Mouse (Mus musculus): Measurements from ENCODE around the gene Terb1. TPM values are rescaled to one million over a fixed set of nuclear protein-coding genes. Genes with fewer than 3 reads are reported as not detected.

The Terb1 gene
- polyA plus RNA-seq, 1 experiment from 2014 or later = 0.13 TPM

- WGBS = under 1% methylated on average over 75 of the region's 75 CpGs
- Histone ChIP-seq H3K4me3 (ENCODE audit: low read length) (peak within 1 kb of the TSS; percentile 99), H3K4me2 (ENCODE audit: low read depth, low read length) (peak within 1 kb of the TSS; percentile 91), H3K9me3 (replicated peaks; ENCODE audit: control insufficient read depth, low read length) (no peaks in the 10 kb centered on the region), H3K27me3 (ENCODE audit: control insufficient read depth, insufficient read depth, low read length) (no peaks in the 10 kb centered on the region), H3K9ac (ENCODE audit: low read length) (peak within 1 kb of the TSS; percentile 98), H3K4me1 (ENCODE audit: control insufficient read depth, insufficient read depth, low read length) (peaks cover 15% of the 10 kb centered on the region), H3K27ac (ENCODE audit: low read length) (peak within 1 kb of the TSS; percentile 91), H3K36me3 (ENCODE audit: control insufficient read depth, insufficient read depth) (peaks cover 28% of the 10 kb centered on the region)
- ATAC-seq (replicated peaks; ENCODE audit: extremely low read depth, insufficient read depth, low FRiP score) = peak; percentile 84
These were observed 67.2 kb downstream of the Terb1 start, which contains the start of gene Dync1li2 for GRCm38 (mm10) chr8:104442299-104443124. TSS of gene Dync1li2 (minus strand) at chr8:104443047.

DNA sequence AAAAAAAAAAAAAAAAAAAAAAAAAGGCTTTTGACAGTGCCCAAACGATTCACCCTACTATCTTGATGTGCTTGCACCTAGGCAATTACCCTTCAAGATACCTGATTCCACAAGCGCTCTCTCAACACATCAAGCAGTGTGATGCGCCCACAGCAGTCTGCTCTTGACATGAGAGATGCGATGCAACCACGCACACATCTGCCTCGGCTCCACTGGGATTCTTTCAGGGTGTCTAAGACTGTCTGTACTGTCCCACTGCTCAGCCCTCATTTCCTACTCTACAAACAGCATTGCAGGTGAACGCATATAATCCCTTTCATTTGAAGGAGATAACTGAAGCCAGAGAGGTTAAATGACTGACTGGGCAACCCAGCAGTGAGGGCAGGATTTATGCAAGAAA, 68.1 kb downstream of the Terb1 start:
- Histone ChIP-seq H3K27ac (ENCODE audit: low read length) (no peak overlapping the region), H3K4me1 (ENCODE audit: control insufficient read depth, insufficient read depth, low read length) (peaks cover 16% of the 10 kb centered on the region), H3K9me3 (replicated peaks; ENCODE audit: control insufficient read depth, low read length) (no peaks in the 10 kb centered on the region; the same call in 1 of the 2 replicates), H3K27me3 (ENCODE audit: control insufficient read depth, insufficient read depth, low read length) (no peaks in the 10 kb centered on the region), H3K4me2 (ENCODE audit: low read depth, low read length) (peak overlapping the region; percentile 91), H3K36me3 (ENCODE audit: control insufficient read depth, insufficient read depth) (peaks cover 37% of the 10 kb centered on the region), H3K4me3 (ENCODE audit: low read length) (peak overlapping the region; percentile 99), H3K9ac (ENCODE audit: low read length) (peak overlapping the region; percentile 98)
- no peak for ATAC-seq (replicated peaks; ENCODE audit: extremely low read depth, insufficient read depth, low FRiP score)
- WGBS = 46% methylated on average over 7 of the region's 7 CpGs

- peaks cover 52% of the 10 kb centered on the region for H3K36me3 ChIP-seq (ENCODE audit: control insufficient read depth, insufficient read depth)
- no peak overlapping the region for H3K4me2 ChIP-seq (ENCODE audit: low read depth, low read length)
- no peak for ATAC-seq (replicated peaks; ENCODE audit: extremely low read depth, insufficient read depth, low FRiP score)
- no peak overlapping the region for H3K27ac ChIP-seq (ENCODE audit: low read length)
- H3K4me1 ChIP-seq (ENCODE audit: control insufficient read depth, insufficient read depth, low read length) = peaks cover 33% of the 10 kb centered on the region
- 88% methylated on average over 8 of the region's 8 CpGs for WGBS
- H3K4me3 ChIP-seq (ENCODE audit: low read length) = no peak overlapping the region
- H3K27me3 ChIP-seq (ENCODE audit: control insufficient read depth, insufficient read depth, low read length) = no peaks in the 10 kb centered on the region
- H3K9ac ChIP-seq (ENCODE audit: low read length) = no peak overlapping the region
- H3K9me3 ChIP-seq (replicated peaks; ENCODE audit: control insufficient read depth, low read length) = no peaks in the 10 kb centered on the region; the same call in 1 of the 2 replicates
These were observed 70.2 kb downstream of the Terb1 start for GRCm38 (mm10) chr8:104439461-104439860.

DNA sequence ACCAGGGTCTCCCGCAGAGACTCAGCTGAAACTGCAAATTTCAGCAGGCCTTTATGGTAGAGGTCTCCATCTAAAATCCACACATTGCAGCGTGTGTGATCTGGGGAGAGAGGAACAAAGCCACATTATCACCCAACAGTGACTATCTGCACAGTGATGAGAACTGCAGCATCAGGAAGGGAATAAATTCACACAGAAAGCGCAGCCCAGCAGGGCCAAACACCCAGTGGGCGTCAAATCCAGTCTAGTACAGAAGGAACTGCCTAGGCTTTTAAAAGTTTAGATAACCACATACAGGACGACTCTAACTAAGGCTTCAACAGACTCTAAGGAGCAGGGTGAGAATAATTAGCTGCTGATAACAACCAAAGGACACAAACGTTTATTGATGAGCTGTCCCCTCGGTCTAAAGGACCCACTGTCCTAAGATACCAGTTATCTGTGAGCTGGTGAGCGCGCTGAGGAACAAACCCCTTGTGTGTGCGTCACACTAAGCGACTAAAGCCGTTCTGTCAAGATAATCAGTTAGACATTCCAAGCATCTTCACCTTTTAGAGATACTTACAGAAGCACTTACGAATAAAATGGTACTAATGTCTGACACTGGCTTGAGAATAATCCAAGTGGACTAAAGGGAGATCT, 72.1 kb downstream of the Terb1 start:
- WGBS = 71% methylated on average over 13 of the region's 13 CpGs
- Histone ChIP-seq H3K4me2 (ENCODE audit: low read depth, low read length) (no peak overlapping the region), H3K9me3 (replicated peaks; ENCODE audit: control insufficient read depth, low read length) (no peaks in the 10 kb centered on the region; the same call in 1 of the 2 replicates), H3K27ac (ENCODE audit: low read length) (no peak overlapping the region), H3K36me3 (ENCODE audit: control insufficient read depth, insufficient read depth) (peaks cover 57% of the 10 kb centered on the region), H3K27me3 (ENCODE audit: control insufficient read depth, insufficient read depth, low read length) (no peaks in the 10 kb centered on the region), H3K4me1 (ENCODE audit: control insufficient read depth, insufficient read depth, low read length) (peaks cover 34% of the 10 kb centered on the region), H3K9ac (ENCODE audit: low read length) (no peak overlapping the region), H3K4me3 (ENCODE audit: low read length) (no peak overlapping the region)
- no peak for ATAC-seq (replicated peaks; ENCODE audit: extremely low read depth, insufficient read depth, low FRiP score)

- Histone ChIP-seq H3K4me2 (ENCODE audit: low read depth, low read length) (no peak overlapping the region), H3K9me3 (replicated peaks; ENCODE audit: control insufficient read depth, low read length) (no peaks in the 10 kb centered on the region; the same call in 1 of the 2 replicates), H3K4me1 (ENCODE audit: control insufficient read depth, insufficient read depth, low read length) (peaks cover 30% of the 10 kb centered on the region), H3K36me3 (ENCODE audit: control insufficient read depth, insufficient read depth) (peaks cover 66% of the 10 kb centered on the region), H3K27me3 (ENCODE audit: control insufficient read depth, insufficient read depth, low read length) (no peaks in the 10 kb centered on the region), H3K27ac (ENCODE audit: low read length) (peak overlapping the region; percentile 84), H3K9ac (ENCODE audit: low read length) (peak overlapping the region; percentile 51), H3K4me3 (ENCODE audit: low read length) (no peak overlapping the region)
- ATAC-seq (replicated peaks; ENCODE audit: extremely low read depth, insufficient read depth, low FRiP score) = no peak
- 86% methylated on average over 4 of the region's 4 CpGs for WGBS
These were observed 73.1 kb downstream of the Terb1 start for GRCm38 (mm10) chr8:104436591-104436990.

DNA sequence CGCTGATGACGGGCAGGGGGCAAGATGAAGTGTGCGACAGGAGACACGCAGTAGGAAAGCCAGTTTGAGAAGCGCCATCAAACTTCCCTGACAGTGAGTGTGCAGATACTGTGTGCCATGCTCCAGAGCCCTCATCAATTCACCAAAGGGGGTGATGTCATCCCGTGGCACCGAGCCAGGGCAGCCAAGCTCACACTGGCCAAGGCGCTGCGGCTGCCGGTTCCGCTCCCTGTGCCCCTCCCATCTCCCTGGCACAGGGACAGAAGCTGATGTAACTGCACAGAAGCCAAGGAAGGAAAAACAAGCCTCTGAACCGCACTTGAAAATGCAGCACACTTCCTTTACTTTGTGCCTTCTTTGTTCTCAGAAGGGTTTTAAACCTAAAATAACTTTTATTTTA, 73.7 kb downstream of the Terb1 start:
- Histone ChIP-seq H3K9ac (ENCODE audit: low read length) (peak overlapping the region; percentile 51), H3K27ac (ENCODE audit: low read length) (peak overlapping the region; percentile 84), H3K4me2 (ENCODE audit: low read depth, low read length) (peak overlapping the region; percentile 34), H3K9me3 (replicated peaks; ENCODE audit: control insufficient read depth, low read length) (no peaks in the 10 kb centered on the region; the same call in 1 of the 2 replicates), H3K36me3 (ENCODE audit: control insufficient read depth, insufficient read depth) (peaks cover 70% of the 10 kb centered on the region), H3K4me1 (ENCODE audit: control insufficient read depth, insufficient read depth, low read length) (peaks cover 25% of the 10 kb centered on the region), H3K27me3 (ENCODE audit: control insufficient read depth, insufficient read depth, low read length) (no peaks in the 10 kb centered on the region), H3K4me3 (ENCODE audit: low read length) (peak overlapping the region; percentile 10; the same call in 1 of the 2 replicates)
- peak; percentile 96 for ATAC-seq (replicated peaks; ENCODE audit: extremely low read depth, insufficient read depth, low FRiP score)
- 7% methylated on average over 12 of the region's 12 CpGs for WGBS

DNA sequence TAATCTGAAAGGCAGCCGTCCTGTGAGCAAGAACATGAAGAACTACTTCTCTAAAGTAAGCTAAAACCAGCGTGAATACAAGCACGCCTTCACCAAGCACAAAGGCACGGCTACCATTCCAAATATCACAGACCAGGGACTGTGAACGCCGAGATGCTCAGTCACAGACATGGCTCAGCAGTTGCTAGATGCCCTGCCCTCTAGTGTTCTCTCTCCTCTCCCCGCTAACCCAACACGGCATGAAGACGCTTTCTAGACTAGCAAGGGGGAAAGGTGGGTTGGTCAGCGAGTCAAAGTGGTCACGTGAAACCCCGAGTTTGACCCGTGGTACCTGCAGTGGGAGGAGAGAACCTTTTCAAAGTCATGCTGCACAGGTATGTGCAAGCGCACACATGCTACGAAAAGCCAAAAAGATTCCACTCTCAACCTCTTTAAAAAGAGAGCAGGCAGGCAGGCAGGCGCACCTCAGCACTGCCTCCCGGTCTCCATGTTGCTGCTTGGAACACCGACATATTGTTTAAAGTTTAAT, 74.8 kb downstream of the Terb1 start:
- Histone ChIP-seq H3K4me1 (ENCODE audit: control insufficient read depth, insufficient read depth, low read length) (peaks cover 20% of the 10 kb centered on the region), H3K9ac (ENCODE audit: low read length) (no peak overlapping the region), H3K4me2 (ENCODE audit: low read depth, low read length) (no peak overlapping the region), H3K27ac (ENCODE audit: low read length) (no peak overlapping the region), H3K27me3 (ENCODE audit: control insufficient read depth, insufficient read depth, low read length) (no peaks in the 10 kb centered on the region), H3K36me3 (ENCODE audit: control insufficient read depth, insufficient read depth) (peaks cover 69% of the 10 kb centered on the region), H3K4me3 (ENCODE audit: low read length) (no peak overlapping the region), H3K9me3 (replicated peaks; ENCODE audit: control insufficient read depth, low read length) (no peaks in the 10 kb centered on the region; the same call in 1 of the 2 replicates)
- ATAC-seq (replicated peaks; ENCODE audit: extremely low read depth, insufficient read depth, low FRiP score) = no peak
- WGBS = 83% methylated on average over 18 of the region's 18 CpGs

DNA sequence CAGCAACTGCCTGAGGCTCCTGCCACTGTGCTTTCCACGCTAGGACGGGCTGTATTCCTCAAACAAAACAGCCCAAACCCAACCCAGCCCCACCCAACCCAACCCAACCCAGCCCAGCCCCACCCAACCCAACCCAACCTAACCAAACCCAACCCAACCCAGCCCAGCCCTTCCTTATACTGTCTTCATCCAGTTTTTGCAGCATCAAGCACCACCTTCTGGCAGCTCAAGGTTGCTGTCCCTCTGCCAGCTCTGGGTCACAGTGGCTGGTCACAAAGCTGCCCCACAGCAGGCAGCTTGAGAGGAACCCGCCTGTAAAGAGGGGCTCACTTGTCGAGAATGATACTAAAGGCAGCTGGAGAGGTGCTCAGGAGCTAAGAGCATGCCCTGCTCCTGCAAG, 75.4 kb downstream of the Terb1 start:
- H3K9me3 ChIP-seq (replicated peaks; ENCODE audit: control insufficient read depth, low read length) = no peaks in the 10 kb centered on the region; the same call in 1 of the 2 replicates
- no peak overlapping the region for H3K27ac ChIP-seq (ENCODE audit: low read length)
- H3K4me1 ChIP-seq (ENCODE audit: control insufficient read depth, insufficient read depth, low read length) = peaks cover 20% of the 10 kb centered on the region
- H3K4me2 ChIP-seq (ENCODE audit: low read depth, low read length) = no peak overlapping the region
- no peak overlapping the region for H3K9ac ChIP-seq (ENCODE audit: low read length)
- no peaks in the 10 kb centered on the region for H3K27me3 ChIP-seq (ENCODE audit: control insufficient read depth, insufficient read depth, low read length)
- peaks cover 64% of the 10 kb centered on the region for H3K36me3 ChIP-seq (ENCODE audit: control insufficient read depth, insufficient read depth)
- H3K4me3 ChIP-seq (ENCODE audit: low read length) = no peak overlapping the region
- whole genome bisulfite sequencing = 80% methylated on average over 4 of the region's 4 CpGs
- no peak for ATAC-seq (replicated peaks; ENCODE audit: extremely low read depth, insufficient read depth, low FRiP score)

Measured in heart, embryonic 16.5 days (tissue).